Mouse (Mus musculus) cerebellum, adult 2 months (tissue): ENCODE measurements around the gene Tsr2. TPM values are rescaled to one million over a fixed set of nuclear protein-coding genes. Genes with fewer than 3 reads are reported as not detected.

Source experiments
- DNase-seq, 2 experiments: peaks; one replicate each; pipeline ENCODE4 v3.0.0; 2021
- H3K27ac ChIP-seq: fragments of 200-500 bp; 2 replicates; pipeline ENCODE4 v1.5.1; 2012; ENCODE audit warnings: low read length, control low read depth, inconsistent platforms; ENCODE audit not compliant: insufficient read depth
- H3K27me3 ChIP-seq: fragments of 200-500 bp; 2 replicates; pipeline ENCODE4 v1.6.1; 2012; ENCODE audit warnings: inconsistent platforms, mild to moderate bottlenecking, low read length, moderate library complexity; ENCODE audit not compliant: control insufficient read depth, insufficient read depth
- H3K4me1 ChIP-seq: fragments of 200-500 bp; 2 replicates; pipeline ENCODE4 v1.6.1; 2011; ENCODE audit warnings: low read length; ENCODE audit not compliant: control insufficient read depth, insufficient read depth
- H3K4me3 ChIP-seq: fragments of 200-500 bp; replicated peaks from 2 replicates; pipeline ENCODE3; 2011; ENCODE audit warnings: mild to moderate bottlenecking, low read depth, low read length, control low read depth; ENCODE audit not compliant: insufficient read depth
- CTCF ChIP-seq: fragments of 200-500 bp; IDR thresholded peaks from 2 replicates; pipeline ENCODE4 v1.5.1; 2011; ENCODE audit warnings: low read depth, mild to moderate bottlenecking, control low read depth, low read length, moderate library complexity, borderline replicate concordance; ENCODE audit not compliant: insufficient read depth
- POLR2A ChIP-seq: fragments of 200-500 bp; IDR thresholded peaks from 2 replicates; pipeline ENCODE4 v1.6.1; 2011; ENCODE audit warnings: low read length, control low read depth, borderline replicate concordance; ENCODE audit not compliant: insufficient read depth
- WGBS: fragments of 180-500 bp; shearing (Covaris S2); methylation state at CpG from one replicate; pipeline ENCODE4 v1.1.7; 2018; 5-methylcytosine and 5-hydroxymethylcytosine counted together
- polyA plus RNA-seq: library from polyadenylated mRNA; depleted of rRNA; stranded (reverse); fragments of >200 nt; gene quantifications from 2 replicates; pipeline ENCODE4 v1.2.3, GENCODE M21; 2012

The Tsr2 gene
- polyA plus RNA-seq, 1 experiment = 58.7 TPM

GRCm38 (mm10) chrX:151087418-151087817, 8.9 kb downstream of the Tsr2 start:
- TF ChIP-seq CTCF (no peak), POLR2A (no peak)
- no peak overlapping the region for H3K27ac ChIP-seq
- no peak overlapping the region for H3K4me3 ChIP-seq
- H3K4me1 ChIP-seq = no peaks in the 10 kb centered on the region; the same call in 1 of the 2 replicates
- no peaks in the 10 kb centered on the region for H3K27me3 ChIP-seq
- DNase-seq = no peak
- 48% methylated on average over 1 of the region's 1 CpGs for WGBS

GRCm38 (mm10) chrX:151085599-151085998, 10.7 kb downstream of the Tsr2 start:
- no peak for DNase-seq
- H3K4me3 ChIP-seq = no peak overlapping the region
- no peak overlapping the region for H3K27ac ChIP-seq
- no peaks in the 10 kb centered on the region; the same call in 1 of the 2 replicates for H3K4me1 ChIP-seq
- TF ChIP-seq POLR2A (no peak), CTCF (no peak)
- WGBS = 81% methylated on average over 2 of the region's 2 CpGs
- no peaks in the 10 kb centered on the region for H3K27me3 ChIP-seq

GRCm38 (mm10) chrX:151076941-151077485, 19.3 kb downstream of the Tsr2 start:
- DNase-seq = peak; percentile 27 to 43
- WGBS = 19% methylated on average over 4 of the region's 4 CpGs
- no peak overlapping the region for H3K4me3 ChIP-seq
- TF ChIP-seq CTCF (no peak), POLR2A (no peak)
- peaks cover 8% of the 10 kb centered on the region for H3K4me1 ChIP-seq
- no peaks in the 10 kb centered on the region for H3K27me3 ChIP-seq
- peak overlapping the region; percentile 39; the same call in 1 of the 2 replicates for H3K27ac ChIP-seq

- no peak for TF ChIP-seq POLR2A
- no peak for TF ChIP-seq CTCF
- 86% methylated on average over 5 of the region's 5 CpGs for WGBS
- Histone ChIP-seq H3K27me3 (no peaks in the 10 kb centered on the region), H3K4me3 (no peak overlapping the region), H3K4me1 (peaks cover 8% of the 10 kb centered on the region), H3K27ac (no peak overlapping the region)
- no peak for DNase-seq
These were observed 20.3 kb downstream of the Tsr2 start for GRCm38 (mm10) chrX:151076007-151076406.

- 89% methylated on average over 5 of the region's 5 CpGs for WGBS
- H3K27me3 ChIP-seq = no peaks in the 10 kb centered on the region
- no peak for DNase-seq
- H3K4me1 ChIP-seq = no peaks in the 10 kb centered on the region
- no peak overlapping the region for H3K4me3 ChIP-seq
- no peak overlapping the region for H3K27ac ChIP-seq
- TF ChIP-seq POLR2A = no peak
- no peak for TF ChIP-seq CTCF
These were observed 28.5 kb downstream of the Tsr2 start for GRCm38 (mm10) chrX:151067876-151068275.

GRCm38 (mm10) chrX:151066071-151066666, 30.2 kb downstream of the Tsr2 start:
- no peak overlapping the region for H3K27ac ChIP-seq
- no peak overlapping the region for H3K4me3 ChIP-seq
- no peaks in the 10 kb centered on the region for H3K4me1 ChIP-seq
- DNase-seq = peak in 1 of 2 experiments; percentile 20
- H3K27me3 ChIP-seq = no peaks in the 10 kb centered on the region
- 24% methylated on average over 7 of the region's 7 CpGs for WGBS
- no peak for TF ChIP-seq POLR2A
- no peak for TF ChIP-seq CTCF

GRCm38 (mm10) chrX:151061615-151062299, 34.6 kb downstream of the Tsr2 start:
- no peak overlapping the region for H3K4me3 ChIP-seq
- 66% methylated on average over 3 of the region's 3 CpGs for WGBS
- no peak overlapping the region for H3K27ac ChIP-seq
- DNase-seq = no peak
- H3K4me1 ChIP-seq = no peaks in the 10 kb centered on the region; the same call in 1 of the 2 replicates
- TF ChIP-seq CTCF (no peak), POLR2A (no peak)
- no peaks in the 10 kb centered on the region for H3K27me3 ChIP-seq

GRCm38 (mm10) chrX:151059346-151059745, 37.0 kb downstream of the Tsr2 start:
- no peak for TF ChIP-seq CTCF
- peaks cover under 1% of the 10 kb centered on the region; the same call in 1 of the 2 replicates for H3K4me1 ChIP-seq
- no peak overlapping the region for H3K27ac ChIP-seq
- peak in 1 of 2 experiments; percentile 16 for DNase-seq
- 7% methylated on average over 1 of the region's 1 CpGs for WGBS
- H3K27me3 ChIP-seq = no peaks in the 10 kb centered on the region
- H3K4me3 ChIP-seq = no peak overlapping the region
